Mouse (Mus musculus): ENCODE measurements around the gene Chek1. TPM values are rescaled to one million over a fixed set of nuclear protein-coding genes. Genes with fewer than 3 reads are reported as not detected.

Chek1 gene
- 26.2 and 30.6 TPM in 2 replicates for polyA plus RNA-seq (2014; fragmentation: Nextera tagmentation; extraction: Ambion mirVana)

GRCm38 (mm10) chr9:36727034-36727755 lies at the start of gene Chek1:
Gene Chek1 (minus strand): TSS chr9:36727065.
- H3K4me3 ChIP-seq (ENCODE audit: low read depth, low read length) = peak within 1 kb of the TSS; percentile 81
- WGBS (ENCODE audit: insufficient replicate concordance) = 4% methylated on average over 12 of the region's 12 CpGs
- peak within 1 kb of the TSS; percentile 86 for H3K4me2 ChIP-seq
- no peaks in the 10 kb centered on the region for H3K36me3 ChIP-seq (ENCODE audit: control insufficient read depth, insufficient read depth, low read length)
- peak within 1 kb of the TSS; percentile 88 for H3K9ac ChIP-seq (ENCODE audit: low read depth, low read length)
- peak within 1 kb of the TSS; percentile 93 for H3K27ac ChIP-seq (ENCODE audit: low read depth, low read length)
- H3K4me1 ChIP-seq (ENCODE audit: control insufficient read depth, insufficient read depth, low read length) = peaks cover 6% of the 10 kb centered on the region; the same call in 1 of the 2 replicates
- no peaks in the 10 kb centered on the region for H3K9me3 ChIP-seq (replicated peaks; ENCODE audit: control insufficient read depth, low read length)
- H3K27me3 ChIP-seq (ENCODE audit: control insufficient read depth, insufficient read depth, low read length) = no peaks in the 10 kb centered on the region
- no peak for ATAC-seq (replicated peaks; ENCODE audit: insufficient number of reproducible peaks, low FRiP score, low TSS enrichment)

- 88% methylated on average over 1 of the region's 1 CpGs for WGBS (ENCODE audit: insufficient replicate concordance)
- Histone ChIP-seq H3K4me1 (ENCODE audit: control insufficient read depth, insufficient read depth, low read length) (peaks cover 14% of the 10 kb centered on the region), H3K36me3 (ENCODE audit: control insufficient read depth, insufficient read depth, low read length) (peaks cover 5% of the 10 kb centered on the region), H3K4me3 (ENCODE audit: low read depth, low read length) (peak overlapping the region; percentile 99), H3K4me2 (peak overlapping the region; percentile 76), H3K27me3 (ENCODE audit: control insufficient read depth, insufficient read depth, low read length) (no peaks in the 10 kb centered on the region), H3K9ac (ENCODE audit: low read depth, low read length) (no peak overlapping the region), H3K27ac (ENCODE audit: low read depth, low read length) (peak overlapping the region; percentile 94), H3K9me3 (replicated peaks; ENCODE audit: control insufficient read depth, low read length) (no peaks in the 10 kb centered on the region)
- no peak for ATAC-seq (replicated peaks; ENCODE audit: insufficient number of reproducible peaks, low FRiP score, low TSS enrichment)
These were observed 42.2 kb upstream of the Chek1 start for GRCm38 (mm10) chr9:36769048-36769413.

GRCm38 (mm10) chr9:36768156-36769047 lies 41.5 kb upstream of the Chek1 start:
- peak overlapping the region; percentile 90 for H3K9ac ChIP-seq (ENCODE audit: low read depth, low read length)
- H3K27me3 ChIP-seq (ENCODE audit: control insufficient read depth, insufficient read depth, low read length) = no peaks in the 10 kb centered on the region
- peak overlapping the region; percentile 76 for H3K4me2 ChIP-seq
- H3K4me1 ChIP-seq (ENCODE audit: control insufficient read depth, insufficient read depth, low read length) = peaks cover 14% of the 10 kb centered on the region
- peaks cover 8% of the 10 kb centered on the region for H3K36me3 ChIP-seq (ENCODE audit: control insufficient read depth, insufficient read depth, low read length)
- H3K9me3 ChIP-seq (replicated peaks; ENCODE audit: control insufficient read depth, low read length) = no peaks in the 10 kb centered on the region
- peak; percentile 9; the same call in 1 of the 2 replicates for ATAC-seq (replicated peaks; ENCODE audit: insufficient number of reproducible peaks, low FRiP score, low TSS enrichment)
- peak overlapping the region; percentile 99 for H3K4me3 ChIP-seq (ENCODE audit: low read depth, low read length)
- 12% methylated on average over 25 of the region's 25 CpGs for WGBS (ENCODE audit: insufficient replicate concordance)
- H3K27ac ChIP-seq (ENCODE audit: low read depth, low read length) = peak overlapping the region; percentile 94

- under 1% methylated on average over 60 of the region's 60 CpGs for WGBS (ENCODE audit: insufficient replicate concordance)
- no peaks in the 10 kb centered on the region for H3K9me3 ChIP-seq (replicated peaks; ENCODE audit: control insufficient read depth, low read length)
- H3K36me3 ChIP-seq (ENCODE audit: control insufficient read depth, insufficient read depth, low read length) = peaks cover 8% of the 10 kb centered on the region
- peak within 1 kb of the TSS; percentile 99 for H3K4me3 ChIP-seq (ENCODE audit: low read depth, low read length)
- ATAC-seq (replicated peaks; ENCODE audit: insufficient number of reproducible peaks, low FRiP score, low TSS enrichment) = peak; percentile 99
- peak within 1 kb of the TSS; percentile 89 for H3K4me2 ChIP-seq
- no peaks in the 10 kb centered on the region for H3K27me3 ChIP-seq (ENCODE audit: control insufficient read depth, insufficient read depth, low read length)
- peak within 1 kb of the TSS; percentile 94 for H3K27ac ChIP-seq (ENCODE audit: low read depth, low read length)
- peaks cover 14% of the 10 kb centered on the region for H3K4me1 ChIP-seq (ENCODE audit: control insufficient read depth, insufficient read depth, low read length)
- peak within 1 kb of the TSS; percentile 94 for H3K9ac ChIP-seq (ENCODE audit: low read depth, low read length)
These were observed 40.6 kb upstream of the Chek1 start, which contains the start of gene Stt3a for GRCm38 (mm10) chr9:36767203-36768143. Gene Stt3a (minus strand): TSS chr9:36767679.

- ATAC-seq (replicated peaks; ENCODE audit: insufficient number of reproducible peaks, low FRiP score, low TSS enrichment) = no peak
- no peak overlapping the region for H3K4me3 ChIP-seq (ENCODE audit: low read depth, low read length)
- H3K9ac ChIP-seq (ENCODE audit: low read depth, low read length) = no peak overlapping the region
- no peak overlapping the region for H3K4me2 ChIP-seq
- H3K27ac ChIP-seq (ENCODE audit: low read depth, low read length) = no peak overlapping the region
- peaks cover 15% of the 10 kb centered on the region for H3K36me3 ChIP-seq (ENCODE audit: control insufficient read depth, insufficient read depth, low read length)
- H3K4me1 ChIP-seq (ENCODE audit: control insufficient read depth, insufficient read depth, low read length) = peaks cover 14% of the 10 kb centered on the region
- H3K27me3 ChIP-seq (ENCODE audit: control insufficient read depth, insufficient read depth, low read length) = no peaks in the 10 kb centered on the region
- WGBS (ENCODE audit: insufficient replicate concordance) = 88% methylated on average over 1 of the region's 1 CpGs
- H3K9me3 ChIP-seq (replicated peaks; ENCODE audit: control insufficient read depth, low read length) = no peaks in the 10 kb centered on the region
These were observed 37.5 kb upstream of the Chek1 start for GRCm38 (mm10) chr9:36764378-36764777.

- Histone ChIP-seq H3K27ac (ENCODE audit: low read depth, low read length) (peak overlapping the region; percentile 93), H3K36me3 (ENCODE audit: control insufficient read depth, insufficient read depth, low read length) (peaks cover 5% of the 10 kb centered on the region), H3K9me3 (replicated peaks; ENCODE audit: control insufficient read depth, low read length) (no peaks in the 10 kb centered on the region), H3K9ac (ENCODE audit: low read depth, low read length) (peak overlapping the region; percentile 88), H3K4me2 (peak overlapping the region; percentile 86), H3K4me1 (ENCODE audit: control insufficient read depth, insufficient read depth, low read length) (peaks cover 6% of the 10 kb centered on the region; the same call in 1 of the 2 replicates), H3K27me3 (ENCODE audit: control insufficient read depth, insufficient read depth, low read length) (no peaks in the 10 kb centered on the region), H3K4me3 (ENCODE audit: low read depth, low read length) (peak overlapping the region; percentile 81)
- under 1% methylated on average over 48 of the region's 53 CpGs for WGBS (ENCODE audit: insufficient replicate concordance)
- ATAC-seq (replicated peaks; ENCODE audit: insufficient number of reproducible peaks, low FRiP score, low TSS enrichment) = peak; percentile 93
These were observed 483 bp downstream of the Chek1 start for GRCm38 (mm10) chr9:36726131-36727033.

GRCm38 (mm10) chr9:36716624-36717023 lies 10.2 kb downstream of the Chek1 start:
- H3K4me3 ChIP-seq (ENCODE audit: low read depth, low read length) = no peak overlapping the region
- no peaks in the 10 kb centered on the region for H3K27me3 ChIP-seq (ENCODE audit: control insufficient read depth, insufficient read depth, low read length)
- no peaks in the 10 kb centered on the region for H3K4me1 ChIP-seq (ENCODE audit: control insufficient read depth, insufficient read depth, low read length)
- WGBS (ENCODE audit: insufficient replicate concordance) = 80% methylated on average over 3 of the region's 3 CpGs
- peaks cover 6% of the 10 kb centered on the region for H3K36me3 ChIP-seq (ENCODE audit: control insufficient read depth, insufficient read depth, low read length)
- H3K9ac ChIP-seq (ENCODE audit: low read depth, low read length) = no peak overlapping the region
- H3K4me2 ChIP-seq = no peak overlapping the region
- ATAC-seq (replicated peaks; ENCODE audit: insufficient number of reproducible peaks, low FRiP score, low TSS enrichment) = no peak
- H3K9me3 ChIP-seq (replicated peaks; ENCODE audit: control insufficient read depth, low read length) = no peaks in the 10 kb centered on the region
- H3K27ac ChIP-seq (ENCODE audit: low read depth, low read length) = no peak overlapping the region
